Comparison of ENCODE assay signal across 8 mouse cellular contexts in the genomic region with DNA sequence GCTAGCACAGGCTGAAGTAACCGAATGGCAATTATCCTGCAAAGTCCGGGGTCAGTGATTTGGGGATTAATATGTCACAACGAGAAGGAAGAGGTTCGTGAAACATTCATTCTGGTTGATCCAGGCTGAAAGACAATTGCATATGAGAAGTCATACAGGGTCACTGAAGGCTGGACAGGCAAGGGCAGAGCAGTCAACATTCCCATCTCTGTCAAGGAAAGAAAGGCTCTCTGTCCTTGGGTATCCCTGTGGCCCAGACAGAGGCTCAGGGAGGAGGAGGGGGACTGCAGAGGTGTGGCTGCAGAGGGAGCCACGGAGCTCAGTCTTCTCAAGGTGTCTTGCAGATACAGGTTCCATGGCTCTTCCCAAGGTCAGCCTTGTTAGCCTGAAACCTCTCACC.
DNase-seq lines count a peak whose midpoint lies in the region; ATAC-seq lines count a peak whose summit lies in the region.

No protein-coding gene starts in this region.

- 29% methylated on average over 5 of the region's 5 CpGs for WGBS in lung, embryonic 15.5 days
- WGBS in neural tube, embryonic 14.5 days = 55% methylated on average over 5 of the region's 5 CpGs

- ATAC-seq in CD4-positive, CD25-positive, alpha-beta regulatory T cell, adult 4 months = no peak
- no peak for ATAC-seq in lung, embryonic 15.5 days (ENCODE audit: borderline replicate concordance, extremely low read depth, low FRiP score, low TSS enrichment)
- ATAC-seq in neural tube, embryonic 14.5 days (ENCODE audit: low read depth) = no peak

- no peak overlapping the region for H3K9ac ChIP-seq in lung, embryonic 15.5 days
- no peak overlapping the region for H3K9ac ChIP-seq in neural tube, embryonic 14.5 days (replicated peaks; ENCODE audit: low read depth, low read length)

- peak overlapping the region; percentile 96 for H3K27ac ChIP-seq in lung, embryonic 15.5 days
- H3K27ac ChIP-seq in neural tube, embryonic 14.5 days (ENCODE audit: low read depth, low read length) = peak overlapping the region; percentile 95

- intact Hi-C loops in gastrocnemius, postnatal 14 days (cut with DNase I; ENCODE audit: low total_unique reads) = loop anchor here (10.0 kb wide), 1 partner anchor 47 kb away; no protein-coding TSS in a partner anchor

- no peak overlapping the region for H3K4me3 ChIP-seq in lung, embryonic 15.5 days
- H3K4me3 ChIP-seq in neural tube, embryonic 14.5 days (ENCODE audit: low read depth, low read length) = no peak overlapping the region

- peak; percentile 39 for DNase-seq in CD4-positive, CD25-positive, alpha-beta regulatory T cell, adult 2 months (ENCODE audit: low read depth, low spot score)
- no peak for DNase-seq in lung, adult 18-20 months
- peak; percentile 86 for DNase-seq in kidney, adult 9 months
- DNase-seq in urinary bladder, adult 18-20 months (ENCODE audit: low spot score in 2 of 2) = no peak
- DNase-seq in gastrocnemius, postnatal 14 days = no peak

- peak overlapping the region; percentile 51; the same call in 1 of the 2 replicates for H3K4me2 ChIP-seq in lung, embryonic 15.5 days
- no peak overlapping the region for H3K4me2 ChIP-seq in neural tube, embryonic 14.5 days (ENCODE audit: low read depth, low read length)

- no peaks in the 10 kb centered on the region for H3K36me3 ChIP-seq in lung, embryonic 15.5 days
- H3K36me3 ChIP-seq in neural tube, embryonic 14.5 days (ENCODE audit: control insufficient read depth, insufficient read depth, low read length) = no peaks in the 10 kb centered on the region

- H3K9me3 ChIP-seq in lung, embryonic 15.5 days = no peaks in the 10 kb centered on the region
- H3K9me3 ChIP-seq in neural tube, embryonic 14.5 days (ENCODE audit: control insufficient read depth, low read length) = no peaks in the 10 kb centered on the region

- no peaks in the 10 kb centered on the region for H3K27me3 ChIP-seq in lung, embryonic 15.5 days
- H3K27me3 ChIP-seq in neural tube, embryonic 14.5 days (ENCODE audit: control insufficient read depth, insufficient read depth, low read length) = no peaks in the 10 kb centered on the region

- H3K4me1 ChIP-seq in lung, embryonic 15.5 days = peaks cover 81% of the 10 kb centered on the region
- H3K4me1 ChIP-seq in neural tube, embryonic 14.5 days (ENCODE audit: control insufficient read depth, insufficient read depth, low read length) = peaks cover 69% of the 10 kb centered on the region

Comparison
In these comparisons a context has a peak if more than half of its experiments do, and no peak if none do; other contexts are left out.
1. DNase-seq: peak in CD4-positive, CD25-positive, alpha-beta regulatory T cell, adult 2 months (single experiment) and kidney, adult 9 months (single experiment); none in lung, adult 18-20 months (0 of 2), urinary bladder, adult 18-20 months (0 of 2) and gastrocnemius, postnatal 14 days (single experiment).